Mouse (Mus musculus): ENCODE results near the gene 9530077C05Rik. TPM values are rescaled to one million over a fixed set of nuclear protein-coding genes. Genes with fewer than 3 reads are reported as not detected.

Gene 9530077C05Rik
- polyA plus RNA-seq, 1 experiment from 2014 or later = 2.5 TPM

GRCm38 (mm10) chr9:22423507-22423906 is 12.2 kb downstream of the 9530077C05Rik start:
- Histone ChIP-seq H3K4me3 (ENCODE audit: low read depth, low read length) (no peak overlapping the region), H3K27ac (ENCODE audit: low read depth, low read length) (no peak overlapping the region), H3K27me3 (replicated peaks; ENCODE audit: control insufficient read depth, insufficient read depth, low read length) (no peaks in the 10 kb centered on the region), H3K4me2 (no peak overlapping the region), H3K4me1 (replicated peaks; ENCODE audit: control insufficient read depth, insufficient read depth, low read length) (peaks cover 9% of the 10 kb centered on the region; the same call in 1 of the 2 replicates), H3K9me3 (ENCODE audit: control insufficient read depth, low read length) (no peaks in the 10 kb centered on the region), H3K36me3 (ENCODE audit: control insufficient read depth, insufficient read depth, low read length) (no peaks in the 10 kb centered on the region), H3K9ac (ENCODE audit: low read depth, low read length) (no peak overlapping the region)
- no peak for DNase-seq (ENCODE audit: low spot score)
- no peak for ATAC-seq (replicated peaks; ENCODE audit: low FRiP score)
- WGBS = 79% methylated on average over 1 of the region's 1 CpGs

GRCm38 (mm10) chr9:22424196-22424595 is 12.9 kb downstream of the 9530077C05Rik start:
- no peak overlapping the region for H3K27ac ChIP-seq (ENCODE audit: low read depth, low read length)
- DNase-seq (ENCODE audit: low spot score) = no peak
- no peak overlapping the region for H3K4me3 ChIP-seq (ENCODE audit: low read depth, low read length)
- H3K4me1 ChIP-seq (replicated peaks; ENCODE audit: control insufficient read depth, insufficient read depth, low read length) = peaks cover 12% of the 10 kb centered on the region; the same call in 1 of the 2 replicates
- H3K9me3 ChIP-seq (ENCODE audit: control insufficient read depth, low read length) = no peaks in the 10 kb centered on the region
- 69% methylated on average over 10 of the region's 10 CpGs for WGBS
- no peaks in the 10 kb centered on the region for H3K27me3 ChIP-seq (replicated peaks; ENCODE audit: control insufficient read depth, insufficient read depth, low read length)
- H3K4me2 ChIP-seq = no peak overlapping the region
- H3K9ac ChIP-seq (ENCODE audit: low read depth, low read length) = no peak overlapping the region
- no peaks in the 10 kb centered on the region for H3K36me3 ChIP-seq (ENCODE audit: control insufficient read depth, insufficient read depth, low read length)
- no peak for ATAC-seq (replicated peaks; ENCODE audit: low FRiP score)

DNA sequence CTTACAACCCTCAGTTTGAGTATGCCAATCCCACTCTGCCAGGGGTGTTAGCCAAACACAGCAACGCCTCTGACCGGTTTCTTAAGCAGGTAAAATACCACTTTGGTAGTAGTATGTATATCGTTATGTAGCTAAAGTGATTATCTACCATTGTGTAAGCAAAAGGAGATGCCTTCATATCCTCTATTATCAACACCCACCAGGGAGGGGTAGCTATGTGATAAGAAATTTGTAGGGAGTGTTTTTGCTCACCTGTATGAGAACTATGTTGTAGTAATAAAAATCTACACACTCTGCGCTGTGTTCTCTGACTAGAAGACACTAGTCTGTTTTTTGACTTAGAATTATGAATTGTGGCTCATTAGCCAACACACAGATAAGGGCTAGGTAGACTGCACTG is 13.4 kb downstream of the 9530077C05Rik start:
- Histone ChIP-seq H3K27ac (ENCODE audit: low read depth, low read length) (no peak overlapping the region), H3K9me3 (ENCODE audit: control insufficient read depth, low read length) (no peaks in the 10 kb centered on the region), H3K4me1 (replicated peaks; ENCODE audit: control insufficient read depth, insufficient read depth, low read length) (peaks cover 12% of the 10 kb centered on the region; the same call in 1 of the 2 replicates), H3K36me3 (ENCODE audit: control insufficient read depth, insufficient read depth, low read length) (no peaks in the 10 kb centered on the region), H3K4me2 (no peak overlapping the region), H3K27me3 (replicated peaks; ENCODE audit: control insufficient read depth, insufficient read depth, low read length) (no peaks in the 10 kb centered on the region), H3K9ac (ENCODE audit: low read depth, low read length) (no peak overlapping the region), H3K4me3 (ENCODE audit: low read depth, low read length) (no peak overlapping the region)
- WGBS = 85% methylated on average over 4 of the region's 4 CpGs
- no peak for ATAC-seq (replicated peaks; ENCODE audit: low FRiP score)
- DNase-seq (ENCODE audit: low spot score) = no peak

DNA sequence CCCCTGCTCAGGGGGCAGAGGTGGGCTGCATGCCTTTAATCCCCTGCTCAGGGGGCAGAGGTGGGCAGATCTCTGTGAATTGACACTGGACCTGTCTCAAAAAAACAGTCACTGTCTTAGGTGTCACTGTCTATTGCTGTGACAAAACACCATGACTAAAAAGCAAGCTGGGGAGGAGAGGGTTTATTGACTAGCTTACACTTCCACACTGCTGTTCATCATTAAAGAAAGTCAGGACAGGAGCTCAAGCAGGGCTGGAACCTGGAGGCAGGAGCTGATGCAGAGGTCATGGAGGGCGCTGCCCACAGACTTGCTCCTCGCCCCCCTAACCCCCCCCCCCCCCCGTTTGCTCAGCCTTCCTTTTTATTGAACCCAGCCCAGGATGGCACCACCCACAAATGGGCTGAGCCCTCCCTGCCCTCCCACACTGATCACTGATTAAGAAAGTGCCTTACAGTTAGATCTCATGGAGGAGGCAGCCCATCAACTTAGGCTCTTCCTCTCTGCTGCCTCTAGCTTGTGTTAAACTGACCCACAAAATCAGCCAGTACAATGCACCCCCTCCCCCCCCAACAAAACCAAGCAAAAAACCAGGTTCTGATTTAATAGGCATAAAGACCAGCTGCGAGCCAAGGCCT is 16.8 kb downstream of the 9530077C05Rik start:
- H3K9ac ChIP-seq (ENCODE audit: low read depth, low read length) = no peak overlapping the region
- 63% methylated on average over 3 of the region's 4 CpGs for WGBS
- H3K4me3 ChIP-seq (ENCODE audit: low read depth, low read length) = no peak overlapping the region
- DNase-seq (ENCODE audit: low spot score) (no peak), ATAC-seq (replicated peaks; ENCODE audit: low FRiP score) (peak; percentile 66)
- no peak overlapping the region for H3K4me2 ChIP-seq
- H3K36me3 ChIP-seq (ENCODE audit: control insufficient read depth, insufficient read depth, low read length) = no peaks in the 10 kb centered on the region
- no peaks in the 10 kb centered on the region for H3K27me3 ChIP-seq (replicated peaks; ENCODE audit: control insufficient read depth, insufficient read depth, low read length)
- H3K27ac ChIP-seq (ENCODE audit: low read depth, low read length) = no peak overlapping the region
- H3K4me1 ChIP-seq (replicated peaks; ENCODE audit: control insufficient read depth, insufficient read depth, low read length) = peaks cover 12% of the 10 kb centered on the region
- H3K9me3 ChIP-seq (ENCODE audit: control insufficient read depth, low read length) = no peaks in the 10 kb centered on the region

- H3K4me2 ChIP-seq = no peak overlapping the region
- peaks cover 10% of the 10 kb centered on the region for H3K4me1 ChIP-seq (replicated peaks; ENCODE audit: control insufficient read depth, insufficient read depth, low read length)
- H3K27me3 ChIP-seq (replicated peaks; ENCODE audit: control insufficient read depth, insufficient read depth, low read length) = no peaks in the 10 kb centered on the region
- H3K27ac ChIP-seq (ENCODE audit: low read depth, low read length) = no peak overlapping the region
- WGBS = 80% methylated on average over 14 of the region's 14 CpGs
- H3K9ac ChIP-seq (ENCODE audit: low read depth, low read length) = no peak overlapping the region
- DNase-seq (ENCODE audit: low spot score) (no peak), ATAC-seq (replicated peaks; ENCODE audit: low FRiP score) (no peak)
- no peak overlapping the region for H3K4me3 ChIP-seq (ENCODE audit: low read depth, low read length)
- no peaks in the 10 kb centered on the region for H3K36me3 ChIP-seq (ENCODE audit: control insufficient read depth, insufficient read depth, low read length)
- H3K9me3 ChIP-seq (ENCODE audit: control insufficient read depth, low read length) = no peaks in the 10 kb centered on the region
These were observed 17.5 kb downstream of the 9530077C05Rik start for GRCm38 (mm10) chr9:22428666-22429410.

DNA sequence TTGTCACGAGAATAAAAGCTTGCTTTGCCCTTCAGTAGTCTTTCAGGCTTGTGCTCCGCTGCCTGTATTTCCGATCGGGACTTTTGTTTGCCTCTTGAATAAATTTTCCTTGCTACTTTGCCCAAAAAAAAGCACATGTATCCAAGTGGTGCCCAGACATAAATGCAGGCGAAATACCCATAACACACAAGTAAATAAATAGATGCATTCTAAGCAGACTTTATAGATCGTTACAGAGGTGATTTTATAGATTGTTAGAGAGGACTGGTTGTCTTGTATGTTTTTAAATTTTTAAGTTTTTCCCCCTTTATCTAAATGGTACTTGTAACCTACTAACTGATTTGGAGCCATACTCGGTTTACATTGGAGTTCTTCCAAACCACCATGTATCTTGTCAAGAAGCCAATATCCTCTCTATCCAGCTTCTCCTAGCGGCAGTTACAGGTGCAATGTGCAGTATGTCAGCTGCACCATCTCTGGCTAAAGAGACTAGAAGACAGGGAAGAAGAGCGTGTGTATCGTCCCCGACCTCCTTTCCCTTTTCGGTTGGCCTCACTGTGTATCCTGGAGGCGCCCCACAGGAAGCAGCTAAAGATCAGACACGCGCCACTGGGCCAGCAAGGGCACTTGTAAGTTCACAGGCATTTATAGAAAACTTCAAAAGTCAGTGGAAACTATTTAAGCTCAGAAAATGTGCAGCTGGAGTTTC is 18.4 kb downstream of the 9530077C05Rik start:
- Histone ChIP-seq H3K27me3 (replicated peaks; ENCODE audit: control insufficient read depth, insufficient read depth, low read length) (no peaks in the 10 kb centered on the region), H3K4me2 (peak overlapping the region; percentile 26; the same call in 1 of the 2 replicates), H3K36me3 (ENCODE audit: control insufficient read depth, insufficient read depth, low read length) (no peaks in the 10 kb centered on the region), H3K4me1 (replicated peaks; ENCODE audit: control insufficient read depth, insufficient read depth, low read length) (peaks cover 7% of the 10 kb centered on the region), H3K4me3 (ENCODE audit: low read depth, low read length) (no peak overlapping the region), H3K9ac (ENCODE audit: low read depth, low read length) (no peak overlapping the region), H3K27ac (ENCODE audit: low read depth, low read length) (no peak overlapping the region), H3K9me3 (ENCODE audit: control insufficient read depth, low read length) (no peaks in the 10 kb centered on the region)
- 61% methylated on average over 15 of the region's 15 CpGs for WGBS
- DNase-seq (ENCODE audit: low spot score) (no peak), ATAC-seq (replicated peaks; ENCODE audit: low FRiP score) (no peak)

- no peaks in the 10 kb centered on the region for H3K27me3 ChIP-seq (replicated peaks; ENCODE audit: control insufficient read depth, insufficient read depth, low read length)
- H3K4me3 ChIP-seq (ENCODE audit: low read depth, low read length) = no peak overlapping the region
- 35% methylated on average over 5 of the region's 5 CpGs for WGBS
- no peak for ATAC-seq (replicated peaks; ENCODE audit: low FRiP score)
- no peaks in the 10 kb centered on the region for H3K9me3 ChIP-seq (ENCODE audit: control insufficient read depth, low read length)
- no peak overlapping the region for H3K27ac ChIP-seq (ENCODE audit: low read depth, low read length)
- H3K4me2 ChIP-seq = peak overlapping the region; percentile 26; the same call in 1 of the 2 replicates
- peaks cover 6% of the 10 kb centered on the region for H3K4me1 ChIP-seq (replicated peaks; ENCODE audit: control insufficient read depth, insufficient read depth, low read length)
- H3K9ac ChIP-seq (ENCODE audit: low read depth, low read length) = no peak overlapping the region
- no peak for DNase-seq (ENCODE audit: low spot score)
- H3K36me3 ChIP-seq (ENCODE audit: control insufficient read depth, insufficient read depth, low read length) = no peaks in the 10 kb centered on the region
These were observed 19.1 kb downstream of the 9530077C05Rik start for GRCm38 (mm10) chr9:22430315-22430840.

GRCm38 (mm10) chr9:22433221-22433620 is 21.9 kb downstream of the 9530077C05Rik start:
- H3K9ac ChIP-seq (ENCODE audit: low read depth, low read length) = no peak overlapping the region
- no peak overlapping the region for H3K27ac ChIP-seq (ENCODE audit: low read depth, low read length)
- no peaks in the 10 kb centered on the region for H3K9me3 ChIP-seq (ENCODE audit: control insufficient read depth, low read length)
- no peaks in the 10 kb centered on the region for H3K36me3 ChIP-seq (ENCODE audit: control insufficient read depth, insufficient read depth, low read length)
- peaks cover 5% of the 10 kb centered on the region for H3K4me1 ChIP-seq (replicated peaks; ENCODE audit: control insufficient read depth, insufficient read depth, low read length)
- no peak overlapping the region for H3K4me2 ChIP-seq
- no peak for ATAC-seq (replicated peaks; ENCODE audit: low FRiP score)
- H3K27me3 ChIP-seq (replicated peaks; ENCODE audit: control insufficient read depth, insufficient read depth, low read length) = no peaks in the 10 kb centered on the region
- WGBS = 74% methylated on average over 2 of the region's 2 CpGs
- no peak for DNase-seq (ENCODE audit: low spot score)
- no peak overlapping the region for H3K4me3 ChIP-seq (ENCODE audit: low read depth, low read length)

Data from liver, embryonic 11.5 days (tissue).